Mouse (Mus musculus): ENCODE measurements at regions not wholly inside any gene's neighbourhood (a gene's known extent, or its start where the extent isn't known, plus 50 kb on each side); places are given as distances from the start of the nearest gene placed in this dataset.

GRCm38 (mm10) chr6:148571651-148572050 lies 127.5 kb upstream of the Tmtc1 start:
- TF ChIP-seq CTCF (IDR thresholded peaks at IDR 0.05; ENCODE audit: low read depth) (no peak), EP300 (optimal IDR thresholded peaks at IDR 0.05) (no peak)

Measured in stomach, postnatal 0 days (tissue).